Mouse (Mus musculus) erythroblast, adult 5-6 weeks (primary cell): ENCODE results near the gene Rarres1. TPM values are rescaled to one million over a fixed set of nuclear protein-coding genes. Genes with fewer than 3 reads are reported as not detected.
A peak's percentile ranks its signal among the peaks of the same experiment; 100 is the strongest.

Source experiments
- ATAC-seq: replicated peaks from 2 replicates; pipeline ENCODE4 v1.8.0; 2016; ENCODE audit warnings: moderate number of reproducible peaks, mild to moderate bottlenecking, moderate TSS enrichment, inconsistent platforms; ENCODE audit not compliant: poor library complexity, low FRiP score, severe bottlenecking
- total RNA-seq, 2 experiments: library from RNA; stranded (forward) in 1 of 2; stranded (reverse) in 1 of 2; fragments of 150-400 nt in 1 of 2; fragments of 200-764, 138-1000 nt in 1 of 2; gene quantifications; 2 replicates each; pipeline versions ENCODE4 v1.2.3 to v1.2.4; 2015 to 2017; ENCODE audit warnings: low replicate concordance in 2 of 2

Gene Rarres1
- total RNA-seq, 2 experiments from 2014 or later: not detected

GRCm38 (mm10) chr3:67496310-67496709 is 19.0 kb downstream of the Rarres1 start:
- no peak for ATAC-seq

- ATAC-seq: no peak
These were observed 22.2 kb downstream of the Rarres1 start for GRCm38 (mm10) chr3:67493132-67493531.

DNA sequence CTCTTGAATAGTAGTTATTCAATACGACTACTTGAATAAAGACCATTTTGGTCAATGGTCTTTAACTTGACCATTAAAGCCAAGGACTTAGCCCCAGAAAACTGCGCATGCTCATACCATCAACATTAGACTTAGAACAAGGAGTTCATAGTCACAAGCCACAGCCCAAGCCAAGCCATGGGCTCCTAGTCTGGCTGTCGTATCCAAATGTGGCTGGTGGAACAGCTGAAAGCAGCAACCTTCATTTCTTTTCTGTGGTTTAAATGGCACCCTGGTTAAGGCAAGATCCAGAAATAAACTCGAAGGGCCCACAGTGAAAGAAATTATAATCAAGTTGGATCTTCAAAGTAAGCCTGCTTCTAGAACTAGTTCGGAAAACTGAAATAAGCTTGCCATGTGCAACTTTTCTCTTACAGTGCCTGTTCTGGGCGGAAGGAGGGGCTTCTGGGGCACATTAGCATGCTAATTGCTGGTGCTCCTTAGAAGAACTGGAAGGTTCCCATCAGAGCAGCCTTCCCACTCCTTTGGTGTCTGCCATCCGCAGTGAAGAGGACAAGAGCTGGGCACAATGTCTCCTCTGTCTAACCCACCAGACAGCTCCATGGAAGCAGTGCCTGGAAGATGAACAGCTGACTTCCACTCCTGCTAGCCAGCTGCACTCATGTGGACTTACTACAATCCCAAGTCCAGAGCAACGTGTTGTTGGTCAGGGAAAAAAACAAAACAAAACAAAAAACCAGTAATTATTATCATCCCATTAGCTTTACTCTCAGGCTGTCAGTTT is 23.0 kb downstream of the Rarres1 start:
- no peak for ATAC-seq

DNA sequence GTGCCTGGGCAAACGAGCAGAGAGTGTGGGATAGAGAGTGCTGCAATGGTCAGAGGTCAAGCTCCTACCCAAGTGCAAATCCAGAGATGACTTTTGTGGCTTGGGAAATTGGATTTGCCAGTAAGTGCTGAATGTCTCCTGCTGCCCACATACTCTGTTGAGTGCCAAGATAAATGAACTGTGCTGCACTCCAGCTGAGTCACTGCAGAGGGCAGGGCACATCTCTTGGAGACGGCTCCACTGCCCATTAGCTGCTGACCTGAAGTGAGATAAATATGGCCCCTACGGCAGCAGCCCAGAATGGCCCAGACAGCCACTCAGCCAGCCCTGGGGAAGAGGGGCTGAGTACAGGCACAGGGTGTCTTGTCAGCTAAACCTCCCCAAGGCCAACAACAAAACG is 25.2 kb downstream of the Rarres1 start:
- no peak for ATAC-seq

GRCm38 (mm10) chr3:67485233-67485632 is 30.1 kb downstream of the Rarres1 start:
- no peak for ATAC-seq

GRCm38 (mm10) chr3:67482400-67482799 is 32.9 kb downstream of the Rarres1 start:
- no peak for ATAC-seq

DNA sequence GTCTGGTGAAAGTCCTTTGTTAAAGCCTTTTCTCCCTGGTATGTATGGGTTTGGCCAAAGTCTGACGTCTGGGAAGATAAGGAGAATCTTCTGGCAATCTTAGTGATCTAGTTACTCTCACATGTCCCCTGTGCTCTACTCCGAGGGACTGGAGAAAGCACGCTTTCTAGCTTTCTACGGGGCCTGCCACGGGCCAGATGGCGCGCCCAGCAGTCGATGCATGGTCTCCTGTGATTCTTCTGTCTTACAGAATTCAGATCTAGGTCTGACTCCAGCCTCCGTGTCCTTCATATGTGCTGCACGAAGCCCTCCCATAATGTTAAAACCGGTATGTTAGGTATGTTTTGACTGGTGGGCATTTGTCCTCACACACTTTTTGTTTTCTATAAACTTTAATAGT is 35.5 kb downstream of the Rarres1 start:
- no peak for ATAC-seq

DNA sequence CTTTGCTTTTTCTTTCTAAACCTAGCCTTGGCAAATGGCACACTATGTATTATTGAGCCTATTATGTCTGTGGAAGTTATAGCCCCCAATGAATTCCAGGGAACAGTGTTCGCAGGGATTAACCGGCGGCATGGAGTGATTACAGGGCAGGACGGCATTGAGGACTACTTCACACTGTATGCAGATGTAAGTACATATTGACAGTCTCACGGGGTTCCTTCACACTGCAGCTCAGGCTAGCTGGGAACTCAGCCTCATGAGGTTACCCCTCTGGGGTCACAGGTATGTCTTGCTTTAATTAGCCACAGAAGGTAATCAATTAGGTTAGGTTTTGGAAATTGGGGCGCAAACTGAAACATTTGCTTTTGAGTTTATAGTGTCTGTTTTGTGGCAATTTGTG is 41.9 kb downstream of the Rarres1 start:
- no peak for ATAC-seq

DNA sequence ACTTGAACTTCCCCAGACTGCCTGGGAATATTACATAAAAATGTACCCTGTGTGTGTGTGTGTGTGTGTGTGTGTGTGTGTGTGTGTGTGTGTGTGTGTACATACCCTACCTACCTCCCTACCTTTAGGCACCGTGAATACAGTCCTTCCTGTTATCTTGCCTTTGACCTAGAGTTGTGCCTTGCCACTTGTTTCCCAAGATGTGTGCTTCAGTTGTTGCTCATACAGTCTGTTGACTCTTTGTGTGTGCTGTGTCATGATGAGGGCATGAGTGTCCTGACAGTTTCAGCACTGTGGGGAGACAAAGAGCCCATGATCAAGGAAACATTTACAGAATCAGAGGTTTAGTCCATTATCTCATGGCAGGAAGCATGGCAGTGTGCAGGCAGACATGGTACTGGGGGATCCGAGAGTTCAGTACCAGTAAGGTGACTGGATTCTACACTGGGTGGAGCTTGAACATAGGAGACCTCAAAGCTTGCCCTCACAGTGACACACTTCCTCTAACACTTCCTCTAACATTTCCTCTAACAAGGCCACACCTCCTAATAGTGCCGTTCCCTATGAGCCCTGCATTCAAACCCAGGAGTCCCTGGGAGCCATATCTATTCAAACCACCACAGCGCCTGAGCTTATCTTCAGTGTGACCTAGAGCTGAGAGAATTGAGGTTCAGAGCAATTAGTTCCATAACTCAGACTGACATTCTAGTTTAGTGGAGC is 43.8 kb downstream of the Rarres1 start:
- ATAC-seq: peak; percentile 60; the same call in 1 of the 2 replicates

GRCm38 (mm10) chr3:67467281-67467680 is 48.0 kb downstream of the Rarres1 start:
- ATAC-seq: no peak

GRCm38 (mm10) chr3:67466576-67466975 is 48.7 kb downstream of the Rarres1 start:
- no peak for ATAC-seq

DNA sequence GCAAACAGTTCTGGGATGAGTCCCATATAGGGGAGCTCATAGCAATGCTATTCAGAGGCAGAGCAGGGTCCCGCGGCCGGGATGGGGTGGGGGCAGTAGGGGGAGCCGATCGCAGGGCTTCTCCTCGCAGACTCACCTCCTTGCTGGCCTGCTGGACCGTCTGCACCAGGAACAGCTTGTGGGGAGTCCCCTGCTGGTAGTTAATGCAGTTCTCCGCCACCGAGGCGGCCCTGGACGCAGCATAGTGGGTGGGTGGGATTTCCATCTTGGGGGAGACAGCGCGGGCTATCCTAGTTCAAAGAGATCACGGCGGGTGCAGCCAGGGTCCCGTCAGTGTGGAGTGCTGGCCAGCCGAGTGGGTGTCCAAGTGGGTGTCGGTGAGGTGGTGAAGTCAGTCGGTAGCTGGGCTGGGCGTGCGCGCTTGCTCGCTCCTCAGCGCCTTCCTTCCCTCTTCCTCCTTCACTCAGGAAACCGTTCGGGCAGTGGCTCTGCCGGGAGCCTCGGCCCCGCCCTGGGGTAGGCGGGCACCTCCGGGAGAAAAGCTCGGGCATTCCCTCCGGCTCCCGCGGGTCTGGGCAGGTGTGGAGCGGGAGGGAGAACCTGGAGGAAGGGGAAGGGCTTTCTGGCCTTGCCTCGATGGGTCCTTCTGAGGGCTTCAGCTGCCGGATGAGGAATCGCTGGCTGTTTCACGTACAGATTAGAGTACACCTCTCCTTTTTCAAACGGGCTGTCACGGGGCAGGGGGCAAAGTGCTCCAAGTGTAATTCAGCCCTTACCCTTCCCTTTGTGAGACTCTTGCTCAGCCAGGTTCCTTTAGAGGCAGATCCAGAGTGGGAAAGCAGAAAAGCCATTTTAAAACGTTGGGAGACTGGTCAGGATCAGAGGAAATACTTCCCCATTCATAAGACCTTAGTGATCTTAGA is 51.6 kb downstream of the Rarres1 start, which contains the start of gene Lxn:
Gene Lxn (minus strand): TSS at position 477 of the 923 bp plus-strand sequence.
- peak; percentile 86 for ATAC-seq

DNA sequence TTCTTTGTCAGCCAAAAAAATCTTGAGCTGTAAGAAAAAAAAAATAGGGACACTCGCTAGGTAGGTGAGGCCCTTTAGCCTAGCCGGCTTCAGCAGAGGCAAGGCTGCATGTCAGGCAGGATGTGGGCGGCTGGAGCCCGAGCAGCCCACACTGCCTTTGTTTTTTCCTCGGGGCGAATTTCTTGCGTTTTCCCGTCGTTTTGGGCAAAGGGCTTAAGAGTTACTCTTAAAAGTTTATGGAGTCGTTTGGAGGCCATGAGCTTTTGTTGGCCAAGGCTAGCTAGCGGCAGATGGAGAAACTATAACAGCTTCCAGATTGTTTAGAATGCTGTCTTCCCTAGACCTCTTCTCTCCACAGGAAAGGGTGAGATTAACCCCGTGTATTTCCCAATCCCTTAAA is 52.3 kb downstream of the Rarres1 start:
- ATAC-seq: no peak

DNA sequence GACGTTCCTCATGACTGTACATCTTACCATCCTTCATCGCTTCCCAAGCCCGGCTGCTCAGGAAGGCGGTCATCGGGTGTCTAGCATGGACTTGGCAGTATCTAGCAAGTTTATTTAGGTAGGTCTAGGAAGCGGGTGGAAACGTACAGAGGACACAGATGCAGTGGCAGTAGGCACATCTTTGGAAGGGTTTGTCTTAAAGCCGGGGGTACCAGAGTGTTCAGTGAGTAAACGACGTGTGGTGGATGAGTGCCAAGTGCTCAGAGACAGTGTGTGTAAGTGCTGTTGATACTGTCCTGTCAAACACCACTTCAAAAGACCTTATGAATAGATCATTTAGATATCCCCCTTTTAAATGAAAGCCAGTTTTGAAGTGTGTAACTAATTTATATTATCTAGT is 52.7 kb downstream of the Rarres1 start:
- ATAC-seq: no peak

- ATAC-seq: no peak
These were observed 53.3 kb downstream of the Rarres1 start for GRCm38 (mm10) chr3:67462015-67462414.

DNA sequence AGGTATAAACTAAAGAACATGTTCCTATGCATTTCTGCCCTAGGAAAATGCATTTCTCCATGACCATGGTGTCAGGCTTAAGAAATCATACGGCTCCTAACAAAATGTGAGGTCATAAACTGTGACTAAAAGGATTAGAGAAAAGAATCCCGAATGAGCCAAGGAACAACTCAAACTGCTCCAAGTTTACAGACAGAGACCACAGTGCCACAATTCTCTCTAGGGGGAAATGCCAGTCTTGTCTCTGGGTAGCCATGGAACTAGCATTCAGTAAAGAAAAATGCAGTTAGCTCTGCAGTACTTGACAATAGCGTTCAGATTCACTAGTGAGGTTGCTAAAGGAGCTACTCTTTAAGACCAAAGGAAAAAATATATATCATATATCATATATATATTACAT is 55.4 kb downstream of the Rarres1 start:
- ATAC-seq: no peak

GRCm38 (mm10) chr3:67450601-67451210 is 64.6 kb downstream of the Rarres1 start:
- ATAC-seq: no peak

DNA sequence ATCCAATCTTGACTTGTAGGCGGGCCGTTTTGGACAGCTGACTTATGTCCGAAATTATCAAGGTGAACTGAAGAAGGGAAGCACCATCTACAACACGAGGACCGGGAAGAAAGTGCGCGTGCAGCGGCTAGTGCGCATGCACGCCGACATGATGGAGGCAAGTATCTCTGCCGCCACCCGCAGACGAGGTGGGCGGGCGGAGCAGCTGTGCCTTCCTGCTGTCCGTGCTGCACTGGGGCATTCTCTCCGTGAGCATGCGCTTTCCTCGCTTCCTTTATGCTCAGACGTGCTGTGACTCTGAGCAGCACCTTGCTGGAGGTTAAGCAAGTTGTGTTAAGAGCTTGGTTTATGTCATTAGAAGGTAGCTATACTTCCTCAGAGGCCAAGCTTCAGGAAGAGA is 65.7 kb downstream of the Rarres1 start:
- ATAC-seq: no peak

- no peak for ATAC-seq
These were observed 68.2 kb downstream of the Rarres1 start for GRCm38 (mm10) chr3:67447143-67447542.

DNA sequence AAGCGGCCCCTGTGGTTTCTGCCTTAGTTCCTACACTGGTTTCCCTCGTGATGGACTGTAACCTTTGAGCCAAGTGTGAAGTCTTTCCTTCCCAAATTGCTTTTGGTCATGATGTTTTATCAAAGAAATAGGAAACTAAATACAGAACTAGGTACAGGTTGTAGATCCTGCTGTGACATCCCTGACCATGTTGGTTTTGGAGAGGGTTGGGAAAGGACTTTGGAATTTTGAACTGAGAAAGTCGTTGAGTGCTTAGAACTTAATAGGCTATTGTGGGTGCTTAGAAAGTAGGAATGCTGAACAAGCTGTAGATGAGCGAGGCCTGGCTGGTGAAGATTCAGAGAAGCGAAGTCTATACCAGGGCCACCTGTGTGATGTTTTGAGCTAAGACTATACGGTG is 81.3 kb downstream of the Rarres1 start:
- ATAC-seq: no peak
